Mouse (Mus musculus): ENCODE measurements at regions not wholly inside any gene's neighbourhood (a gene's known extent, or its start where the extent isn't known, plus 50 kb on each side); places are given as distances from the start of the nearest gene placed in this dataset.
A peak's percentile ranks its signal among the peaks of the same experiment; 100 is the strongest.
"Not testable (repeated sequence)": the region's sequence is repeated elsewhere in the genome, so short reads cannot be mapped to it uniquely, and the experiment has no call there.

DNA sequence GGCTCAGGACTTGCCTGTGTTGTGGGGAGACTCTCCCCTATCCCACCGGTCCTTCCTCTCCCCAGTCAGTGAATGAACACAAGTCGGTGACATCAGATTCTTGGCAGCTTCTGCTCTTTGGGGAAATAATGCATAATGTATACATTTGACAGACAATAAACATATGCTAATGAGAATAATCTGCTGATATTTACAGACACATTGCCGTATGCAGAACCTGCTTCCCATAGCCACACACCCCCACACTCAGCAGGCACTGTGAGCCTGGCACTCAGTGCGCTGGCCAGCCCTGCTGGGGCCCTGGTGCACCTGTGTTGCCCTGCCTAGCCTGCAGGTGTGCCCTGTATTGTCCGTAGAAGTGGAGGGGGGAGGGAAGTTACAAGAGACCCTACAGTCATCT, 215.5 kb downstream of the Matn1 start:
- no peak for DNase-seq (ENCODE audit: low read depth, low spot score)

DNA sequence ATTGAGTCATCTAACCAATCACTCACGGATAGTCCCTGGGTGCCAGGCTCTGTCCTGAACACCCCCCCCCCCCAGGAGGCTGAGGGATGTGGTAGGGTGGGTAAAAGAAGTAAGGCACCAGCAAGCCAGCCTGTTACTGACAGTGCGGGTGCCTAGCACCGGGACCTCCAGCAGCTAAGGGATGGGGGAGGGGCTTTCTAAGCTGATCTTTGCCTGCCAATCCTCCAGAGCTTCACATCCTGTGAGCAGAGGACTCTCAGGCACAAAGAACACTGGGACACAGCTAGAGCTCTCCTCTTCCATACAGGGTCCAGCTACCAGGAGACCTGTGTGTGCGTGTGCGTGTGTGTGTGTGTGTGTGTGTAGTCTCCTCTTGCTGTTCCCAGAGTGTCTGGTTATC, 215.9 kb downstream of the Matn1 start:
- DNase-seq (ENCODE audit: low read depth, low spot score) = no peak

DNA sequence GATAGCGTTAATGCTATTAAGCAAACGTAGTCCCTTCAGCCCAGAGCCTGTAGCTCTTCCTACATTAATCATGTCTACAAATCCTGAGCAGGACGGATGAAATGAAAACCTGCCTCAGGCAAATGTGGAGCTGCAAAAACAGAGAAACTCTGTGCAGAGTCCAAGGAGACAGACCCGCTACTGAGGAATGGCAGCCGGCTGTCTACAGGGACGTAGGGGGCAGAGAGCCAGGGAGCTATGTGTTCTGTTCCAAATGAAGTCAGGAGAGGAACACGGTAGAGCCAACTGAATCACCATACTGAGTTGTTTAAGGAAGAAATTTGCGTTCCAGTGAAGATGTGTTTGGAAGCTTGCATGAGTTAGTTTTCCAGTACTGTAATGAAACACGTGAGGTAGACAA, 217.3 kb downstream of the Matn1 start:
- no peak for DNase-seq (ENCODE audit: low read depth, low spot score)

DNA sequence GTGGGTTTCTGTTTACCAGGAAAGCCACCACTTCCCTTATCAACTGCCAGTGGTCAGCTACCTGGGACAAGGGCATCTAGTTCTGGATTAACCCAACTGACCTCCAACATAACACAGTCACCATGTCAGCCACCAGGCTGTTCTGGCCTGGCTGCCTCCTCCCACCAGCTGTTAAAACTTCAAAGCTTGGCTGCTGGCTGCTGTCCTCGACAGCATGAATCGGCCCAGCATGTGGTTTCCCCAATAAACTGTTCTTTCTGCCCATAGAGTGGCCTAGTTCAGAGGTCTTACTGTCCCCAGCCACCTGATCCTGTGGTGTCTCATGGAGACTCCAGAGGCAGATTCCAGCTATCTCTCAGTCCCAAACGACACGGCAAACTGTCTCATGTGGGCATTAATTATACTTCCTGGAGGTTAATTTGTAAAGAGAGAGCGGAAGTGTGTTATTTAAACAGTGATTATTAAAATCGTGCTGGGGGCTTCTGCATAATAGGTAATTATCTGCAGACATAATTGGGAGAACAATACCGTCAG, 219.7 kb downstream of the Matn1 start:
- DNase-seq (ENCODE audit: low read depth, low spot score) = no peak

DNA sequence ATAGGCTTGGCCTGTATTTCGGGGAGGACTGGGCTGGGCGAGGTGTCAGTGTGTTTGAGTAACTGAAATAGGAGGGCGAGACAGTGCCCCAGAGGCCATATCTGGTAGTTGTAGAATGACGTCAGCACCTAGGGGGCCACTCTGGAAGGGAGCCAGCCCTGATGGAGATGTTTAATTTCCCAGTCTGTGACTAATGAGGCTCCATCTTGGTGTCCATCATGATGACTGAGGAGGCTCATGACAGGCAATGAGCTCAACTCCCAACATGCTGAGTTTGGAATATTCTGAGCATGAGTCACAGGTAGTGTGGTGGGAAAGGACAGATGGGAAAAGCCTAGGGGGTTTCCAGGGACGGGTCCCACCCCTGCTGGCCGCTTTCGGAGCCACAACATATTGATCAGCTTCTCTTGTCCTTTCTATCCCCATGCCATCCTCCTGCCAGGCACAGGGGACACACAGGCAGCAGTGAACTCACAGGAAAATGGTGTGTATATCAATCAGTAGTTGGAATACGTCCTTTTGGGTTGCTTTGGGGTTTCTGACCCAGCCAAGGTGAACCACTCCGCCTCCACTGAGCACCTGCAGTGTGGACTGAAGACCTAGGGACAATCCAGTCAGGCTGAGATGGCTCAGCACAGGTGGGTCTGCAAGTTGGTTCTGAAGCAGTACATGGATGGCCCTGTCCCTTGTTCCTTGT, 222.5 kb downstream of the Matn1 start:
- no peak for DNase-seq (ENCODE audit: low read depth, low spot score)

DNA sequence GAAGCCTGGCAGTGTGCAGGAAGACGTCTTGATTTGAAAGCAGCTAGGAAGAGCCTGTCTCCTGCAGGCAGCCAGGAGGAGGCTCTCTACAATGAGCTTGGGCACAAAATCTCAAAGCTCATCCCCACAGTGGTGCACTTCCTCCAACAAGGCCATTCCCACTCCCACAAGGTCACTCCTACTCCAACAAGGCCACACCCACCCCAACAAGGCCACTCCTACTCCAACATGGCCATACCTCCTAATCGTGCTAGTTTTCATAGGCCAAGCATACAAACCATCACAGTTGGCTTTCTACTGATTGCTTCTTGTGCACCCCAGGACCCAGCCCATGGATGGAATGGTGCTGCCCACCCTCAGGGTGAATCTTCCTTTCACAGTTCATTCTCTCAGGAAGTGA, 223.7 kb downstream of the Matn1 start:
- DNase-seq (ENCODE audit: low read depth, low spot score) = no peak

DNA sequence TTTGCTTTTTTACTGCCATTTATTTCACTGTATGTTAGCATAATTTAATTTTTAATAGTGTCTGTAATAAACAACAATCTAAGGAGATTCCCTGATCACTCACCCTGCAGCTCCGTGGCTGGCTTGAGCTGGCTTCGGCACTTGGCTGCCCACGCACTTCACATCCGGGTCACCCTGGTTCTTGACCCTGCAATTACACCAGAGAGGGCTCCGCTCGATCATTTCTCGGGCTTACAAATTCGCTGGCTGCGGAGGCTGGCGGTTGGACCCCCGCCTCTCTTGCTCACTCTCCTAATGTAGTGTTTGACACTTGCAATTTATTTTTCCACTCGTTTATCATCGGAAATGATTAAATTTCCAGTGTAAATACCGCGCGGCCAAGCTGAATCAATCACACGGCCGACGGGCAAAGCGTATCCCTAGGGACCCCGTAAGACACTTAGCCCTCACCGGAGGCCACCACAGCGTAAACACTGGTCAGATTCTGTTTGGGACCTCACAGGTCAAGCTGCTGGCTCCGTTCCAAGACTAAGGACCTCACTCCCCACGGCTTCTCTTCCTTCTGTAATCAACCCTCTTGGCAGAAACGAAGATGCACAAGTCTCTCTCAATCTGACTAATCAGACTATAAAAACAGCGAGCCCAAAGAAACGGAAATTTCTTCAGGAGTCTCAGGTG, 229.7 kb downstream of the Matn1 start:
- DNase-seq (ENCODE audit: low read depth, low spot score) = peak; percentile 48

DNA sequence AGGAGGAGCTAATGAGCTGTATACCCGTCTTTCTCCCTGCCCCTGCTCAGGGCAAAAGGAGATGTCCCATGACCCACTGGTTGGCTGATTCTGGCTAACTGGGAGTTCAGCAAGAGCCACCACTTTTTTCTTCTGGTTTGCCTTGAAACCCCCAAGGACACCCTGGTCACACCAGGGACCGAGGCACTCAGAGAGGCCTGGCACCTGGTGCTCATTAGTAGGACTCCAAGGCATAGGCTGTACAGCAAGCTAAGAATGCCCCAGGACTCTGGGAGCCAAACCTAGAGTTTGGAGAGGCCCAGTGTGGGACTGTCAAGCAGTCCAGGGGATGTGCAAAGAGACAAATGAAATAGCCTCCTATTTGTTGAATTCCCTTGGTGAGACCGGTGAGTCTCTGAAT, 232.5 kb downstream of the Matn1 start:
- no peak for DNase-seq (ENCODE audit: low read depth, low spot score)

DNA sequence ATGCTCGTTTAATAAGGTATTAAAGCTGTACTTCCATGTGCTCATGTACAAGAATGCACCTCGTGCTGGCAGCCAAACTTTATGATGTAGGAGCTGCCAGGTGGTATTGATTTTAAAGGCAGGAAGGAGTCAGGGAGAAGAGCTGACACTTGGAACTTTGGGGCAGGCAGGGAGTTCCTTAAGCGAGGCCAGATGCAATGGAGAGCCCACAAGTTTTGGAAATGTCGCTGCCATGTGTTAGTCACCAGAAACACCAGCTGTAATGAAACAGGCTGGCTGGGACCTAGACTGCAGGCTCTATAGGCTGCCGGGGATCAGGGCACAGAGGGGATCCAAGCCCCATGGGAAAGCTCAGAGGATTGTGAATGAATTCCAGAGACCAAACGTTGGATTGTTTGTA, 233.7 kb downstream of the Matn1 start:
- DNase-seq (ENCODE audit: low read depth, low spot score) = peak; percentile 59

DNA sequence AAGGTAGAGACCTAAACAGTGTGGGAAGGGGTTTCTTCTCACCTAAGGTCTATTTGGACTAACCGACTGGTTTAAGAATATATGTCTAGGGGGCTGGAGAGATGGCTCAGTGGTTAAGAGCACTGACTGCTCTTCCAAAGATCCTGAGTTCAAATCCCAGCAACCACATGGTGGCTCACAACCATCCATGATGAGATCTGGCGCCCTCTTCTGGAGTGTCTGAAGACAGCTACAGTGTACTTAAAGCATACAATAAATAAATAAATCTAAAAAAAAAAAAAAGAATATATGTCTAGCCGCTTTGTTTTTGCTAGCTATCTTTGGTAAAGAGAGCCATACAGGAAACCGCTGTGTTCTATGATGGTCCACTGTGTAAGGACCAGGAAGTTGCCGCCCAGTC, 234.5 kb downstream of the Matn1 start:
- DNase-seq (ENCODE audit: low read depth, low spot score) = not testable (repeated sequence)

DNA sequence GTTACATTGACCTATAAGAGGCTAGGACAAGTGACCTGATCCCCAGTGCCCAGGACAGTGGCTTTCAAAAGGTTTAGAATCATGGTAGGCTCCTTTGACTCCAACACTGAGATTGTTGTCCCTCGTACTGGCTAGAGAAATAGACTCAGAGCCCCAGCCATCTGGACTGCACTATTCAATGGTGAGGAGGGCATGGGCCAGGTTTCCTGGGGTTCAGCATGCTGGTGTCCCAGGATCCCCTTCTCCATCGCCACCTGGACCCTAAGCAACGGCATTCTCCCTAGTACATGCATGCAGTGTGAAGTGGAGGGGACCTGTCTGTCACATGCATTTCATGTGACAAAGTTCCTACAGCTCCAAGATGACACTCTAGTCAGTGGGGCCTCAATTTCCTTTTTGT, 243.9 kb downstream of the Matn1 start:
- no peak for DNase-seq (ENCODE audit: low read depth, low spot score)

DNA sequence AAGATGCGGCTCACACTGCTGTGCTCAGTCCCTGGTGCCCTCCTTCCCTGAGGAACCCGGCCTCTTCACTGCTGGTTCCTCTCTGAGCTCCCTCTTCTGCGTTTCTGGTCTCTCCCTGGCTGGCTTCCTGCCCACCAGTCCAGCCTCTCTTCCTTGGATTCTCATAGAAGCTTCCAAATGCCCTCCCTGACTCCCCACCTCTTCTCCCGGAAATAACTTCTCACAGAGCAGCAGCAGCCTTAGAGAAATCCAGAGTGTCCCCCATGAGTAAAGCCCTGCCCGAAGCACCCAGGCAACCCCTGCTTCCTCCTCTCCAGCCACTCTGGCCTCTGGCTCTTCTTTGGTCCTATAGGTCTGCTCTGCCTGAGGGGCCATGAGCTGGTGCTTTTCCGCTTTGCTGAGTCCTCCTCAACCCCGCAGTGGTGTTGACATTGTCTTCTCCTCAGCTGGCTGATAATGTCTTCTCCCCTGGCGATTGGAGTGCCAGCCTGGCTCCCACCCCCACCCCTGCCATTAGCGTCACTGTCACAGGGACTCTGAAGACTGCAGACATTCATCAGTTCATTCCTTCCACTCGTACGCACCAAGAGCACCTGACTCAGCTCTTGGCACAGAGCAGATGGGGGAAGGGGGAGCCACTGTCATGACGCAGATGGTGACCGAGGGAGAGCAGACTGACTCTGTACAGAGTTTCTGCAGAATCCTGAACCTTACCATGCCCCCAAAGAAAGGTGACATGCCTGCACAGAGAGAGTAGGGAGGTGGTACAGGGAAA, 247.1 kb downstream of the Matn1 start:
- DNase-seq (ENCODE audit: low read depth, low spot score) = no peak

DNA sequence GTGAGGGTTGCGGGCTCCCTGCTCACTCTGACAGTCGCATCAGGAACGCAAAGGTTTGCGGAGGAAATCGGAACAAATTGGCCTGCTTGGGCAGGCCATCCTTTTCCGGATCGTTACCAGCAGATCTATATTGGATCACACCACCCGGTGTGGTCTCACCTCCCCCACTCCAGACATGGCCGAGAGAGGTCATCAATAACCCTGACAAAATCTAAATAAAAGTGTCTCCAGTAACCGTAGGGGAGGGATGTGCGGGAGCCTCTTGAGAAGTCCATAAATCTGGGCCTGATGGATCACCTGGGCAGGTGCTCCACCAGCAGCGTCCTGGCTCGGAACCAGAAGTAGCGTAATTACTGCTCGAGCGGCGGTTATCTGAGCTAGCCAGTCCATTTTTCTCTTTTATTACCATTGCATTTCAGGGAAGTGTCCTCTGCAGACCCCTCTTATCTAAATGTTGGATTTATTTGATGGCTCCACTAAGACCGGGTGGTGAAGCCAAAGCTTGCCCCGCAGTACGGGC, 249.8 kb downstream of the Matn1 start:
- no peak for DNase-seq (ENCODE audit: low read depth, low spot score)

DNA sequence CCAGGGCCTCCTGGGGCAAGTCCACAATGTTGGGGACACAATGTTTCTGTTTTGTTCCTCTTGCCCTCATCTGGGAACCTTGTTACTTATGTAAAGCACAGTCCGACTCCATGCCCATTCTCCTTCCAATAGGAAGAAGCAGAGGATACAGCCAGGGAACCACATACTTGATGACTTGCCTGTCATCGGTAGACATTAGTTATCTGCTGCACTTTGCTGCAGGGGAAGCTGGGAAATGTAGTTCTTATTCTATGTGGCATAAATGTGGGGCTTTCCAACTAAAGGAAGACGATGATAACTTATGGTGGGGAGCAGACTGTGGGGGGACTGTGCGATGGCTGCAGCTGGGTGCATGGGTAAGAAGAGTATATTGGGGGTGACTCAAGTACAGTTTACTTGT, 252.0 kb downstream of the Matn1 start:
- no peak for DNase-seq (ENCODE audit: low read depth, low spot score)

DNA sequence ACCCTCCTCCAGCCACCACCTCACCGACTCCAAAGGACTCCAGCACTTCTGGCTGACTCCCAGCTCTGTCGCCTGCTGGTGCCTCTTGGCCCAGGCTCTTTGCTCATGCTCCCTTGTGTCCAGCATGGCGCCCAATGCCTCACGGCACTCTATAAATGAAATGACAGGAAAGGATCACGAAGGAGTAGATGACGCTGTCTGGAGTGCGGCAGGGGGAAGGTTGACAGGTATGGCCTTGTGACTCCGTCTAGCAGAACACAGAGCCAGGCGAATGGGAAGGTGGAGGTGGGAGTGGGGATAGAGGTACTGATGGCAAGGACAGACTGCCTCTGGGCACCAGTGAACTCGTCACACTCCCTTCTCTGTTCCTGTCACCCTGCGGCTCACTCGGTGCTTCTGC, 259.5 kb downstream of the Matn1 start:
- DNase-seq (ENCODE audit: low read depth, low spot score) = no peak

DNA sequence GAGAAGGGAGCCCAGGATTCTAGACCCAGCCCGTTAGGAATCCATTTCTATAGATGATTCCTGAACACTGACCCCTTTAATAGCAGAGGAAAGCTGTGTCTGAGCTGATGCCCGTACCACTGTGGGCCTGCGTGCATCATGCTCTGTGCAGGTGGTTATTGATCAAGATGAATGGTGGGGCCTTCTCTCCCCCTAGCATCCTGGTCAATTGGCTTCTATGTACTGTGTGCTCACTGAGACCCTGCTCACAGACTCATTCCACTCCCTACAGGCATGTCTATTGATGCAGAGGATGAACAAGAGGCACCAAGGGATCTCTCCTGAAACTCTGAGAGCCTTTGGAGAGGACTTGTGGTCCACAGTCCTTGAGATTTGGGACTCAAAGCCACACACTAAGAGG, 260.5 kb downstream of the Matn1 start:
- no peak for DNase-seq (ENCODE audit: low read depth, low spot score)

DNA sequence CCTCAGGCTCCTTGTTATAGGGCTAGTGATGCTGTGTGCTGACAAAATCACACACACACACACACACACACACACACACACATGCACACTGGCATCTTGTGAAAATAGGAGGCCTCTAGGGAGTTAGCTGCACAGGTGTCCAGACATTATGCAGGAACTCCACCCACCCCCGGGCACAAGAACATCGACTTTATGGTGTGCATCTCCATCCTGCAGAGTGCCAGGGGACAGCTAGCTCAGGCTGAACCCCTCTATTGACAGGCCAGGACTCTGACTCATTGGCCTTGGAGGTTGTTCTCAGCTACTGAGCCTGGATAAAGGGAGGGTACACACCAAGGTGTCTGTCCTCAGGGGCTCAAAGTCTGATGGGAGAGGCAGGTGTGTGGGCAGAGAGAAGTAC, 260.9 kb downstream of the Matn1 start:
- no peak for DNase-seq (ENCODE audit: low read depth, low spot score)

DNA sequence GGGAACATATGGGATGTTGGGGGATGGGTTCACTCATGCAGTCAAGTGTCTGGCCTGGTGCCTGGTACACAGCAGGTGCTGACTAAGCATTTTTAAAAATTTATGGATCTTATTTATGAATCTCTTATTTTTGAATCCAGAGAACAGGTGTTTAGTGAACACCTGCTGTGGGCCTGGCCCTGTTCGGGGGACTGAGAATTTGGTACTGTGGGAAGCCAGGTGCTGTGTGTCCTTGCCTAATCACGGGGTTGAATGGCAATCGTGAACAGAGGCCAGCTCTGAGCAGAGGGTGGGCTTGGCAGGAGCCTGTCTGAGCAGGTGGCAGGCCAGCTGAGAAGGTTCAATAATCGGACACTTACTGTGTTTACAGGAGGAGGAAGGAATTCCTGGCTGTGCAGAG, 261.5 kb downstream of the Matn1 start:
- DNase-seq (ENCODE audit: low read depth, low spot score) = no peak

DNA sequence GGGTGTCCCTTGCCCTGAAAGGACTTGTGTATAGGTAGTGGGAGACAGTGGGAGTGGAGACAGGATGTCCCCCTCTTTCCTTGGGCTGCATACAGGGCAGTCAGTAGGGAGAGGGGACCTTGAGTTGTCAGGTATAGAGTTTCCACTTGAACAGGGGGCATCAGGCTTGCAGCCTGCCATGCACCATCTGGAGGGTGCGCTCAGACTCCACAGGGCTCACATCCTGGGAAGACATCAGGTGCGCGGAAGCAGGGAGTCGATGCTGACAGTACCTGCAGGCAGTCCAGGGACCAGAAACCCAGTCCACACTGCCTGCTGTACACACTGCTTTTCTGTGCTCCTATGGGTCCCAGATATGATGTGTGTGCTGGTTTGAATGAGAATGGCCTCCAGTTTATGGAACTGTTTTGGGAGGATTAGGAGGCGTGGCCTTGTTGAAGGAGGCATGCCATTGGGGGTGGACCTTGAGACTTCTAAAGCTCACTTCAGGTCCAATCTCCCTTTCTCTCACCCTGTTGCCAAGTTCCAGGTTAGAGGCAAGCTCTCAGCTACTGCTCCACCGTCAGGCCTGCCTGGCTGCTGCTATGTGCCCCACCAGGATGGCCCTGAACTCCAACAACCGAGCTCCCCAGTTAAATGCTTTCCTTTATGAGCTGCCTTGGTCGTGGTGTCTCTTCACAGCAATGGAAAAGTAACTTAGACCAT, 262.1 kb downstream of the Matn1 start:
- no peak for DNase-seq (ENCODE audit: low read depth, low spot score)

DNA sequence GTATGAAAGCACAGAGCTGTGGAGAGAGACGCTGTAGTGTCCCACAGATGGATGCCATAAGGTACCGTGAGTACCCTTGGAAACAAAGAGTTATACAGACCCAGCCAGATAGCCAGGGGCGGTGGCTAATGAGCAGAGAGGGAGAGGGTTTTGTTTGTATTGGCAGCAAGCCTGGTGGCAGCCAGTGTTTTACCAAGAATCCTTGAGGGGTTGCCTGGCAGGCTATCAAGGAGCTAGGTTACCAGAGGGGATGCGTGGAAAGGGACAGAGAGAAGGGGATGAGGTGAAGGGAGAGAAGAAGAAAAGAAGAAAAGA, 262.7 kb downstream of the Matn1 start:
- no peak for DNase-seq (ENCODE audit: low read depth, low spot score)

DNA sequence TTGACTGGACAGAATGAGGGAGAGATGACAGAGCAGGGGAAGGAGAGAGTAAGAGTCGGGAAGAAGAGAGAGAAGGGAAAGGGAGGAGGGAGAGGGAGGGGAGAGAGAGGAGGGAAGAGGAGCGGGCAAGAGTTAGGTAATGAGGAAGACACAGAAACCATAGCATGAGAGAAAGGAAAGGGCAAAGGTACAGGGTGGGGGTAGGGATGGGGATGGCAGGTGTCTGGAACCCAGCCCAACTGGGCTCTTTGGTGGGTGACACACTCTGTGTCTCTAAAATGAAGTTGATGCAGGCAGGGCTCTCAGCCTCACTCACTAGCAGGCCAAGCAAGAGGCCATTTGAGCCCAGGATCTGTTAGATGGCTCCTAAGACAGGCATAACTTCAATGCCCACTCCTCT, 263.1 kb downstream of the Matn1 start:
- no peak for DNase-seq (ENCODE audit: low read depth, low spot score)

DNA sequence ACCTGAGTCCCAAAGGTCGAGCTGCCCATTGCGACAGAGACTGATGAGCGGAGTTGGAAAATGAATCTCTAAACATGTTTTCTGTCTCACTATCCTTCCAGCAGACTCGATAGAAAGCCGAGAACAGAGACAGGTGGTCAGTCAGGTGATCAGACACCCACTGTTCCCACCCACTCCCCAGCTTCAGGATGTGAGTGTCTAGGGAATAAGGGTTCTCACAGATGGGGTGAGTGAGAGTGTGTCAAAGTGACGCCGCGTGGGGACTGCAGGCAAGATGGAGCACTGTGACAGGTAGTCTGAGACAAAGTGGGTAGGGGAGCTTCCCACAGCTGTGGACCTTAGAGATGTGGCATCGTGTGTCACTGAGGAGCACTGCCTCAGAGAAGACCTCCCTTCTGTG, 264.0 kb downstream of the Matn1 start:
- no peak for DNase-seq (ENCODE audit: low read depth, low spot score)
